Comparison of ENCODE assay signal across 18 mouse cellular contexts in the genomic region with DNA sequence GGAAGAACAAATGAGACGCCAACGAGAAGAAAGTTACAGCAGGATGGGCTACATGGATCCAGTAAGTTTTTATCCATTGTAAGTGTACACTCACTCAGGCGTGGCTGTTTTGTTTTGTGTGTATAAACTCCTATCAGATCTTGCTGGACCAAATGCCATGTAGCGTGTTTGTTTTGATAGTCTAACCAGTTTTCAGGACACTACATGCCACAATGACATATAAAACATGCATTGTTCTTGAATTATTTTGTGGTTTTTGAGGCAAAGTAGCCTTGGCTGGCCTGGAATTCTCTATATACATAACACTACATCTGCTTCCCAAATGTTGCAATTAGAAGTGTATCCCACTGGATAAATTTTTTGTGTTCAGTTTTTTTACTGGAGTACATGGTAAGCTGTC. TPM values are rescaled to one million over a fixed set of nuclear protein-coding genes. Genes with fewer than 3 reads are reported as not detected.
DNase-seq lines count a peak whose midpoint lies in the region; ATAC-seq and TF ChIP-seq lines count a peak whose summit lies in the region.
"Had no signal": no experiment of that assay in that cellular context is flagged by ENCODE, and none has a peak within 500 bp of the region (broad histone marks: within the 10 kb centered on the region; RNA-seq: fewer than 3 reads in every experiment).

No protein-coding gene starts in this region.

- peaks cover 33% of the 10 kb centered on the region for H3K4me1 ChIP-seq in forebrain, embryonic 10.5 days
- peaks cover 29% of the 10 kb centered on the region for H3K4me1 ChIP-seq in forebrain, embryonic 12.5 days
- H3K4me1 ChIP-seq in limb, embryonic 12.5 days (replicated peaks) = peaks cover 24% of the 10 kb centered on the region
- H3K4me1 ChIP-seq in limb, embryonic 10.5 days = peaks cover 20% of the 10 kb centered on the region
- H3K4me1 ChIP-seq in MEL (ENCODE audit: control insufficient read depth in 1 of 2, insufficient read depth in 2 of 2, low read length in 2 of 2) = peaks cover 4 to 18% of the 10 kb centered on the region in 2 experiments; a peak in 3 of 4 replicates

- peaks cover 64% of the 10 kb centered on the region for H3K79me2 ChIP-seq in MEL (ENCODE audit: control insufficient read depth, insufficient read depth, low read length, poor library complexity)

- DNase-seq in forebrain, embryonic 10.5 days (ENCODE audit: extremely low spot score, low spot score) = no peak
- DNase-seq in limb, embryonic 10.5 days (ENCODE audit: low spot score) = no peak
- DNase-seq in MEL (ENCODE audit: low read depth, low spot score) = no peak
- DNase-seq in naive thymus-derived CD4-positive, alpha-beta T cell, adult 2 months (ENCODE audit: low read depth) = peak; percentile 32
- no peak for DNase-seq in adrenal gland, adult 18-20 months (ENCODE audit: low spot score in 2 of 2)
- DNase-seq: layer of hippocampus, postnatal 36 days; right cerebral cortex, postnatal 14 days had no signal

- TF ChIP-seq RAD21 in MEL (IDR thresholded peaks at IDR 0.05; ENCODE audit: low read depth, low read length) = no peak

- TF ChIP-seq EP300 in MEL (IDR thresholded peaks at IDR 0.05; ENCODE audit: low read depth in 1 of 2, low read length in 2 of 2) = no peak

- no peak for TF ChIP-seq POLR2A in MEL (IDR thresholded peaks at IDR 0.05; ENCODE audit: control insufficient read depth in 1 of 2, insufficient read depth in 1 of 2, low read depth in 1 of 2, low read length in 2 of 2, poor library complexity in 1 of 2)

- no peak overlapping the region for H3K4me2 ChIP-seq in forebrain, embryonic 12.5 days
- no peak overlapping the region for H3K4me2 ChIP-seq in limb, embryonic 12.5 days
- H3K4me2 ChIP-seq: heart, embryonic 13.5 days; liver, embryonic 12.5 days had no signal

- TF ChIP-seq CTCF in MEL (IDR thresholded peaks at IDR 0.05 in 2 of 3, conservative IDR thresholded peaks at IDR 0.05 in 1 of 3; ENCODE audit: control insufficient read depth in 1 of 3, insufficient read depth in 1 of 3, low read depth in 2 of 3, low read length in 3 of 3, poor library complexity in 1 of 3, severe bottlenecking in 1 of 3) = no peak

- peaks cover 100% of the 10 kb centered on the region for H3K36me3 ChIP-seq in forebrain, embryonic 10.5 days (replicated peaks)
- H3K36me3 ChIP-seq in forebrain, embryonic 12.5 days (replicated peaks) = peaks cover 78% of the 10 kb centered on the region
- peaks cover 93% of the 10 kb centered on the region for H3K36me3 ChIP-seq in limb, embryonic 12.5 days
- H3K36me3 ChIP-seq in limb, embryonic 10.5 days = peaks cover 100% of the 10 kb centered on the region
- H3K36me3 ChIP-seq in MEL (ENCODE audit: control insufficient read depth in 1 of 2, insufficient read depth in 2 of 2, low read length in 2 of 2) = peaks cover 71 to 86% of the 10 kb centered on the region in 2 experiments

- 0 out of 2 replicates have a peak overlapping the region, but pooled peaks have one; percentile 6 for H3K4me3 ChIP-seq in forebrain, embryonic 10.5 days
- no peak overlapping the region for H3K4me3 ChIP-seq in forebrain, embryonic 12.5 days (replicated peaks)
- 0 out of 2 replicates have a peak overlapping the region, but pooled peaks have one; percentile 7 for H3K4me3 ChIP-seq in limb, embryonic 12.5 days (replicated peaks)
- no peak overlapping the region for H3K4me3 ChIP-seq in limb, embryonic 10.5 days
- no peak overlapping the region for H3K4me3 ChIP-seq in MEL (ENCODE audit: control insufficient read depth in 1 of 2, insufficient read depth in 1 of 2, low read depth in 2 of 2, low read length in 2 of 2)
- H3K4me3 ChIP-seq: erythroblast, embryonic 14.5 days; heart, embryonic 13.5 days; hindbrain, embryonic 10.5 days; liver, embryonic 12.5 days had no signal

- no peak for ATAC-seq in forebrain, embryonic 12.5 days (ENCODE audit: low FRiP score)
- ATAC-seq in limb, embryonic 12.5 days (ENCODE audit: insufficient number of reproducible peaks, insufficient read depth, low FRiP score, low TSS enrichment, low read depth) = no peak
- ATAC-seq: hindbrain, embryonic 16.5 days; liver, embryonic 12.5 days had no signal

- H3K27me3 ChIP-seq in forebrain, embryonic 10.5 days (ENCODE audit: poor library complexity, severe bottlenecking) = no peaks in the 10 kb centered on the region
- H3K27me3 ChIP-seq in forebrain, embryonic 12.5 days = no peaks in the 10 kb centered on the region
- no peaks in the 10 kb centered on the region for H3K27me3 ChIP-seq in limb, embryonic 12.5 days
- H3K27me3 ChIP-seq in limb, embryonic 10.5 days (ENCODE audit: low read depth, poor library complexity, severe bottlenecking) = no peaks in the 10 kb centered on the region
- H3K27me3 ChIP-seq in MEL (ENCODE audit: control insufficient read depth in 1 of 2, insufficient read depth in 2 of 2, low read length in 2 of 2) = no peaks in the 10 kb centered on the region
- H3K27me3 ChIP-seq: heart, embryonic 13.5 days; liver, embryonic 12.5 days had no signal

- H3K9ac ChIP-seq in forebrain, embryonic 12.5 days = no peak overlapping the region
- no peak overlapping the region for H3K9ac ChIP-seq in limb, embryonic 12.5 days (replicated peaks)
- H3K9ac ChIP-seq in MEL (ENCODE audit: control insufficient read depth, low read depth, low read length, poor library complexity, severe bottlenecking) = no peak overlapping the region
- H3K9ac ChIP-seq: forebrain, postnatal 0 days; heart, embryonic 13.5 days; liver, embryonic 12.5 days; liver, postnatal 0 days had no signal

- no peaks in the 10 kb centered on the region for H3K9me3 ChIP-seq in forebrain, embryonic 10.5 days
- no peaks in the 10 kb centered on the region for H3K9me3 ChIP-seq in forebrain, embryonic 12.5 days
- no peaks in the 10 kb centered on the region for H3K9me3 ChIP-seq in limb, embryonic 12.5 days
- no peaks in the 10 kb centered on the region for H3K9me3 ChIP-seq in limb, embryonic 10.5 days (replicated peaks)
- H3K9me3 ChIP-seq in MEL (replicated peaks; ENCODE audit: insufficient read depth, low read length) = no peaks in the 10 kb centered on the region
- H3K9me3 ChIP-seq: heart, embryonic 13.5 days; hindbrain, embryonic 10.5 days; liver, embryonic 12.5 days had no signal

- H3K27ac ChIP-seq in forebrain, embryonic 10.5 days = no peak overlapping the region
- H3K27ac ChIP-seq in forebrain, embryonic 12.5 days = no peak overlapping the region
- H3K27ac ChIP-seq in limb, embryonic 12.5 days = no peak overlapping the region
- no peak overlapping the region for H3K27ac ChIP-seq in limb, embryonic 10.5 days
- no peak overlapping the region for H3K27ac ChIP-seq in MEL (ENCODE audit: control insufficient read depth, low read depth, low read length)
- H3K27ac ChIP-seq: heart, embryonic 13.5 days; hindbrain, embryonic 10.5 days; kidney, postnatal 0 days; liver, embryonic 12.5 days had no signal

- 93% methylated on average over 4 of the region's 4 CpGs for WGBS in forebrain, embryonic 10.5 days
- WGBS in forebrain, embryonic 12.5 days = 90% methylated on average over 4 of the region's 4 CpGs
- WGBS in limb, embryonic 12.5 days = 92% methylated on average over 4 of the region's 4 CpGs
- WGBS in limb, embryonic 10.5 days = 94% methylated on average over 4 of the region's 4 CpGs

TF ChIP-seq in MEL, 35 proteins besides CTCF, POLR2A, EP300 and RAD21 (continues in another document):
- TF ChIP-seq MEF2A (IDR thresholded peaks at IDR 0.05; ENCODE audit: extremely low read depth, insufficient replicate concordance, low read depth, low read length, poor library complexity, severe bottlenecking) = no peak

RNA-seq across cellular contexts. Expression of gene Sfpq, which starts 5.7 kb away (rescaled TPM):
- 107 and 110 TPM in 2 replicates for polyA plus RNA-seq in forebrain, embryonic 10.5 days (2016; fragmentation: Nextera tagmentation; extraction: Ambion mirVana)
- polyA plus RNA-seq in forebrain, embryonic 12.5 days (2016; fragmentation: Nextera tagmentation; extraction: Ambion mirVana) = 174 and 187 TPM in 2 replicates
- 179 and 183 TPM in 2 replicates for polyA plus RNA-seq in limb, embryonic 12.5 days (2016; fragmentation: Nextera tagmentation; extraction: Ambion mirVana)
- 114 and 122 TPM in 2 replicates for polyA plus RNA-seq in limb, embryonic 10.5 days (2016; fragmentation: Nextera tagmentation; extraction: Ambion mirVana)
- total RNA-seq in MEL (2012; rRNA removed) = 255 and 259 TPM in 2 replicates
- 100 to 1,000 TPM; 100 to 366 TPM for polyA plus RNA-seq in MEL (2012; ENCODE audit: insufficient read depth in 1 of 2, insufficient read length in 2 of 2, low read depth in 1 of 2, low replicate concordance in 2 of 2, missing spikeins in 1 of 2)
- 100 to 1,000 TPM; 233 to 291 TPM for total RNA-seq in adrenal gland, adult 18-20 months (2021)

RNA-seq across cellular contexts. Expression of gene Zmym1, which starts 34.1 kb away (rescaled TPM):
- polyA plus RNA-seq in forebrain, embryonic 10.5 days (2016; fragmentation: Nextera tagmentation; extraction: Ambion mirVana) = 38.9 and 39.4 TPM in 2 replicates
- 29.7 and 30.6 TPM in 2 replicates for polyA plus RNA-seq in forebrain, embryonic 12.5 days (2016; fragmentation: Nextera tagmentation; extraction: Ambion mirVana)
- 26.2 and 30.2 TPM in 2 replicates for polyA plus RNA-seq in limb, embryonic 12.5 days (2016; fragmentation: Nextera tagmentation; extraction: Ambion mirVana)
- polyA plus RNA-seq in limb, embryonic 10.5 days (2016; fragmentation: Nextera tagmentation; extraction: Ambion mirVana) = 34.8 and 35.3 TPM in 2 replicates
- total RNA-seq in MEL (2012; rRNA removed) = 17.3 and 17.6 TPM in 2 replicates
- 10 to 100 TPM in 1 of 2 experiments, not detected in 1; 13.2 TPM for polyA plus RNA-seq in MEL (2012; ENCODE audit: insufficient read depth in 1 of 2, insufficient read length in 2 of 2, low read depth in 1 of 2, low replicate concordance in 2 of 2, missing spikeins in 1 of 2)
- total RNA-seq in adrenal gland, adult 18-20 months (2021) = 1 to 10 TPM; 6.6 to 8.1 TPM

RNA-seq across cellular contexts. Expression of gene Zmym6, which starts 50.4 kb away (rescaled TPM):
- polyA plus RNA-seq in forebrain, embryonic 10.5 days (2016; fragmentation: Nextera tagmentation; extraction: Ambion mirVana) = 19.9 and 21.0 TPM in 2 replicates
- 35.3 and 36.6 TPM in 2 replicates for polyA plus RNA-seq in forebrain, embryonic 12.5 days (2016; fragmentation: Nextera tagmentation; extraction: Ambion mirVana)
- polyA plus RNA-seq in limb, embryonic 12.5 days (2016; fragmentation: Nextera tagmentation; extraction: Ambion mirVana) = 28.7 and 31.0 TPM in 2 replicates
- 18.4 and 23.2 TPM in 2 replicates for polyA plus RNA-seq in limb, embryonic 10.5 days (2016; fragmentation: Nextera tagmentation; extraction: Ambion mirVana)
- total RNA-seq in MEL (2012; rRNA removed) = not detected in 2 replicates
- polyA plus RNA-seq in MEL (2012; ENCODE audit: insufficient read depth in 1 of 2, insufficient read length in 2 of 2, low read depth in 1 of 2, low replicate concordance in 2 of 2, missing spikeins in 1 of 2) = not detected
- 10 to 100 TPM; 13.4 to 17.3 TPM for total RNA-seq in adrenal gland, adult 18-20 months (2021)
- polyA plus RNA-seq: C2C12 had no signal

RNA-seq across cellular contexts. Expression of gene Zmym4, which starts 58.9 kb away (rescaled TPM):
- 26.2 and 29.9 TPM in 2 replicates for polyA plus RNA-seq in forebrain, embryonic 10.5 days (2016; fragmentation: Nextera tagmentation; extraction: Ambion mirVana)
- polyA plus RNA-seq in forebrain, embryonic 12.5 days (2016; fragmentation: Nextera tagmentation; extraction: Ambion mirVana) = 43.4 and 48.1 TPM in 2 replicates
- 34.3 and 39.3 TPM in 2 replicates for polyA plus RNA-seq in limb, embryonic 12.5 days (2016; fragmentation: Nextera tagmentation; extraction: Ambion mirVana)
- 24.5 and 28.0 TPM in 2 replicates for polyA plus RNA-seq in limb, embryonic 10.5 days (2016; fragmentation: Nextera tagmentation; extraction: Ambion mirVana)
- 14.9 and 16.8 TPM in 2 replicates for total RNA-seq in MEL (2012; rRNA removed)
- polyA plus RNA-seq in MEL (2012; ENCODE audit: insufficient read depth in 1 of 2, insufficient read length in 2 of 2, low read depth in 1 of 2, low replicate concordance in 2 of 2, missing spikeins in 1 of 2) = 10 to 100 TPM; 23.6 to 71.1 TPM
- total RNA-seq in adrenal gland, adult 18-20 months (2021) = 10 to 100 TPM; 29.3 to 32.5 TPM

Comparison
In these comparisons a context has a peak if more than half of its experiments do, and no peak if none do; other contexts are left out.
1. H3K4me3 ChIP-seq: peak in forebrain, embryonic 10.5 days (single experiment) and limb, embryonic 12.5 days (single experiment); none in forebrain, embryonic 12.5 days (single experiment), limb, embryonic 10.5 days (single experiment) and MEL (0 of 2).
2. RNA of gene Zmym6, which starts 50.4 kb away (polyA plus RNA-seq): 35.3 to 36.6 TPM in forebrain, embryonic 12.5 days, 28.7 to 31.0 TPM in limb, embryonic 12.5 days, 18.4 to 23.2 TPM in limb, embryonic 10.5 days and 19.9 to 21.0 TPM in forebrain, embryonic 10.5 days; not detected in MEL; every median in the first group is over 10 times any median in the second.